Mouse (Mus musculus): Measurements from ENCODE around the gene Asb5.
"Not testable (repeated sequence)": the region's sequence is repeated elsewhere in the genome, so short reads cannot be mapped to it uniquely, and the experiment has no call there.

Gene Asb5

DNA sequence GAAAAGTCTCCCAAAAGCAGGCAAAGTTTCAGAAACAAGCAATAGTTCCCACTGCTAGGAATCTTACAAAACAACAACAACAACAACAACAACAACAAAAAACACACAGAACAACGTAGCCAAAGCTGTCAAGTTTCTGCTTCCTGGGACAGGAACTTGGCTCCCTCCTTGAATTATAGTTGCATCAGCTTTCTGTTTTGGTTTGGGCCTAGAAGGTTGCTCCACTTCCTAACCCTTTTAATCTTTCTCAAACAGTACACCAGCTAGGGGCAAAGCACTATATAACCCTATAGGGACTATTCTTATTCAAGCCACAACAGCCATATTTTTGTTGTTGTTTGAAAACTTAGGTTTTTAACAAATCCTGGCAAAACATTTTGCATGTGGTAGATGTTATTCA is 12.0 kb downstream of the Asb5 start:
- no peak for DNase-seq

DNA sequence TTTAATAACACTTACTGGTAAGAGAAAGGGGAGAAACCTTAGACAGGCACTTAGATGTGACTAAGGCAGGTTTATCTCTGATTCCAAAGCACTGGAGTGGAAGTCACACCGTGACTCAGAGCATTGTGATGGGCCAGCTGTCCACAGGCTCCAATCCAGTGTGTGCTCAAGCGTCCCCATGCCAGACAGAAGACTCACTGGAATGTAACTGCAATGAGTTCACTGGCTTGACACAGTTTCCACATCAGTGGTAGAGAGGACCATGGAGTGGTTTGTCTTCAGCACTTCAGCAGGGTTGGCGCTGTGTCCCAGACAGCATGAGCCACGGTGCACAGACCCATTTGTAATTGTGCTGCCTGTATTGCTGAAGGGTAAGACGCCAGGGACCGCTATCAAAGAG is 19.0 kb downstream of the Asb5 start:
- no peak for DNase-seq

DNA sequence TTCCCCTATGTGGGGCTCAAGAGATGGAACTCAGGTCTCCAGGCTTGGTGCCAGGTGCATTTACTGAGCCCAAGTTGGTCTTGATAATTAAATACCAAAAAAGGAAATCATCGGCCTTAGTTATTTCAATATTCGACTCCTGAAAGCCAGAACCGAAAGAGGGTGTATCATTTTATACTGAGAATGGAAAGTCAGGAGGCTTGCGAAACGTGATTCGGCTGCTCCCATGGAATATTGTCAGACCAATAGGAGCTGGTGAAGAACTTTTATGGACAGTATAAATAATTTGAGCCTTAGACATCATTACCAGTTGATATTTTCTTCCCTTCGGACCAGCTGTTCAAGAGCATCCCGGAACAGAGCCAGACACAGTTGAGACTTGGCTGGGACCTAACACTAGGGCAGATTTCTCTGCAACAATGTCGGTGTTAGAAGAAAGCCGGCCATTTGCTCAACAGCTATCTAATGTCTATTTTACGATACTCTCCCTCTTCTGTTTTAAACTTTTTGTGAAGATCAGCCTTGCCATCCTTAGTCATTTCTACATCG is 20.7 kb downstream of the Asb5 start:
- no peak for DNase-seq

DNA sequence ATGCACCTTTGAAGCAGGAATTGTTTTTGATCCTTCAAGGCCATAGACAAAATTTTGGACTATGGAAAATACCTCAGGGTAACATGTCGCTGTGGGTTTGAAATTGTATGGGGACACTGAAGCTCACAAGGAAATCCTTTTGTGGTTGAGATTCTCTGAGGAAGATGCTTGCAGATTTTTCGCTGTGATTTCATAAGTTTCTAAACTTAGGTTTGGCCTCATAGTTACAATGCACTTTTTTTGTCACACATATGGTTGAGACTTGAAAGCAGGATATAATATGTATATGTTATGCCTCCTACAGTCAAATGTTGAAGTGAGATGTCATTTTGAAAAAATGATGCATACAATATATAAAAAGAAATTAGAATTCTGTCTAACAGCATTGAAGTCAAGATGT is 25.5 kb downstream of the Asb5 start:
- DNase-seq: no peak

DNA sequence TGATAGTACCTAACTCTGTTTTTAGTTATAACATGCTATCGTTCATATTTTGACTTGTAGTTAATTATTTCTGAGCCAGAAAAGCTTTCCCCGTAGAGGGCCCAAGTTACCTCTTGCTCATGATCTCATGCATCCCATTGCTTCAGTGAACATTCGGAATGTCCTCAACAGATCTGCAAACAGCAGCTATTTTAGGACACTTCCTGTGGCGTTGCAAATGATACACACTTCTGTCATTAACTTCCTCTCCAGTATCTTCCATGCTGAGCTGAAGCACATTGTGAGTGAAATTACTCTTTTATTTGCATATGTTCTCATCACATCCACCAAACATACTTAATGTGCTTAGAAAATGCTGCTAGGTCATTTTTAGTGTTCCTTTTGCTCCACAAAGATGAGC is 32.8 kb downstream of the Asb5 start:
- DNase-seq: no peak

DNA sequence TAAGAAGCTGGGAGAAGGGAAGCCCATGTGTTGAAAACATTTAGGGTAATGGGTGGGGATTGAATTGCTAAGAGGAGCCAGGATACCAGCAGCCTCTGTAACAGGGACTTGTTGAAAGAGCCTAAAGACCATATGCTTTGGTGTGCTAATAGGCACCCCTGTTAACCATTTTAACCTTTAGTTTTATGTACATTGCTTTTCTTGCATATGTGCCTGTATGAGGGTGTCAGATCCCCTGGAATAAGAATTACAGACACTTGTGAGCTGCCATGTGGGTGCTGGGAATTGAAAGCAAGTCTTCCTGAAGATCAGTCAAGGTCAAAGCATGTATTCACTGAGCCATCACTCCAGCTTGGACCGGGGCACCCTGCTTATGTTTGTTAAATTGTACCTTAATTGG is 35.8 kb downstream of the Asb5 start:
- DNase-seq: no peak

DNA sequence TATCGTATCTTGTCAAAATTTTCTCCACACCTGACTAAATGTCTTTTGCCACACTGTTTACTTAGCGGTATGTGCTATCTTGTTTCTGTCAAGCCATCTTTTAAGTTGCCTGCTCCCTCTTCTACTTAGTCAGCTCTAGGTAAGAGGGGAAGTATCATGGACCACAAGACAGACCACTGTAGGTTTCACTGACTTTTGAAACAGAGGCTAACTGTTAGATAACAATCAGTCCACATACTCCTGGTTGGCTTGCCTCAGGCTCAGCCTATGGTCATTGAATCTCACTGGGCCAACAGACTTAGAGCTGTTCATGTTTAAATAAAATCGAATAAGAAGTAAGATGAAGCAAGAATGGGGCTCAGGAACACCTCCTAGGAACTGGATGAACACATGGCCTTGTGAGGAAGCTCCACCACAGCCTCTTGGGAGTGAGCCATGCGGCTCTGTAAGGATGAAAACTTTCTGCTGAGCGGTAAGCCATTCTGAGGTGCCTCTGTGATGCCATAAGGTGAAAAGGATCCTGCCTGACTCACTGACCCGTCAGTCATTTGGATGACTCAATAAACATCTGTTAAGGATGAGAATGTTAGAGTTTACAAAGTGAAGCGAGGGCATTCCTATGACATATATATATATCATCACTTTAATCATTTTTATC is 36.4 kb downstream of the Asb5 start:
- no peak for DNase-seq

DNA sequence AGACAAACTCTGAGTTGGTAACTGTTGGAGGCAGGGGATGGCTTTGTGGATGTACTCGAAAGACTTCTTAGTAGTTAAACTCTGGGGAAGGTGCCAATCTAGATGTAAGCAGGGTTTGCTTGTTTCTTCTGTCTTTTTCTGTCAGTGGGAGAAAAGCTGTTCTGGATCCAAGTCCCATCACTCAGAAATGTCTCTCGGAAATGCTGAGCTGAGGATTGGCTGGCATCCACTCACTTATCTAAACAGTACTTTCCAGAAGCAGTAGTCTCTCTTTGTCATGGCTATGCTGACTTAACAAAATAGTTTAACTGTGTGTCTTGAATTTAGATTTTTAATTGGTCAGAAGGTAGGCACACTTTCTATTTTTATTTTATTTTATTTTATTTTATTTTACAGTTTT is 37.8 kb downstream of the Asb5 start:
- DNase-seq: no peak

DNA sequence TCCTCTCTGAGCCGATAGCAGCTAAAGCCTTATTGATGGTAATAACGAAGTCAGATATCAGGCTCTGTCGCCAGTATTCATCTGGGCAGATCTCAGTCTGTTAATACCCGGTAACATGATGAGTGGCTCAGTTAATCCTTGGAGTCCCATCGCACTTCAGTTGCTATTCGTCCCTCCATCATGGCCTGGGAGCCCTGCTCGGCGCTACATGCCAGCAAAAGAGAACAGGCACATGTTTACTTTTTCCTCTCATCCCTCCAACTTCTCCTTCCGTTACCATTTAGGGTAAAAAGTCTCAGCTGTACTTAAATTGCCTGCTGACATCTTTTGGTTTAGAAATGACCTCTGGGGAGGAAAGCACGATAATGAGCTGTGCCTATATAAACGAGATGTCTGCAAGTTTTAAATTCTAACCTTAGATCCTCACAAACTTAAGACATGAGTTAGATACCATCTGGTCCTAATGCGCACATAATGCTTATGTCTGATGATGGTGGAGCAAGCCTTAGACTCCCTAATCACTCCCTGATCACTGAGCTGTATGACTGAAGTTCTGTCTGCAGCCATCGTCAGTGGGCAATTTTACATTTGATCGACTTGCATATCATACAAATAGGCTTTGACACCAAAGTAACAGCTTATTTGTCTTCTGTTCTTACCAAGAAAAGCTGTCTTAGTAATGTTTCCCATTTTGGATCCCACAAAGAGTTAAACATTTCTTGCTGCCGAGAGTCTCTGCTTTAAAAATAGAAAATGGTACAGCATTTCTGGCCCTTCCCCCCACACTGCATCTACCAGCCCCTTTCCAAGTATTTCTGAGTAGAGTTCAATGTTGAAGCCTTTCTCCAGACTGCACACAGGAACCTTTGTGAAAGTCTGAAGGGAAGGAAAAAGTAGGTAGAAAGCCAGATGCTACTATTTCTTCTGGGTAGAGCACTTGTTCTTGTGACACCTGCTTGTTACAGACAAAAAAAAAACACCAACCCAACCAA is 41.5 kb downstream of the Asb5 start:
- no peak for DNase-seq

DNA sequence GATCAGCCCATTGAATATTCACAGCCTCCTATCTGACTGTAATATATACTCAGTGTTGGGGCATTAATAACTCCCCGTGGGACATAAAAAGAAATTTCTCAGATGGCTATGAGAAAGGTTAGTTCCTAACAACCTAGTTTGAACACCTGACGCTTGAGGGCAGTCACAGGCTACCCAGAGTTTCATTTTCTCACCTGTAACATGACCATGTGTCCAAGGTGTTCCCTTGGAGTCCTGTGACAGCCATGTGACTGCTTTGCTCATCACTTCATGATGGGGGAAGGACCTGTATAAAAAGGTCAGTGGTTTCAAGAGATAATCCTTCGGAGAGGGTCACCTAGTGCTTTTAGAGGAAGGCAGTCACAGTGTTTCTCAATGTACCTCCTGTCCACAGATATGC is 52.1 kb downstream of the Asb5 start:
- DNase-seq: no peak

DNA sequence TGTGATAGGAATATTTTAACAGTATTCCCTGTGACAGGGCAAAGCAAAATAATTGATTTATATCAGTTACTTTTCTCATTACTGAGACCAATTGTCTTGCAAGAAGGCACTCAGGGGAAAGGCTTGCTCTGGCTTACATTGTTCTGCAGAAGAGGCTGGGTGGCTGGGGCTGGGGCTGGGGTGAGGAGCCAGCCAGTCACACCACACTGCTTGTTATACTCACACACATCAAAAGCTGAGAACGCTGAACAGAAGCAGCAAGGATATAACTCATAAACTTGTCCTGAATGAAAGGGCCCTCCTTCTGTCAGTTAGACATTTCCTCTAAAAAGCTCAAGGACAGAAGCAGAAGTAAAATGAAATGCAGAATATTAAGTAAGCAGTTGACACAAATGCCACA is 53.5 kb downstream of the Asb5 start:
- DNase-seq: no peak

DNA sequence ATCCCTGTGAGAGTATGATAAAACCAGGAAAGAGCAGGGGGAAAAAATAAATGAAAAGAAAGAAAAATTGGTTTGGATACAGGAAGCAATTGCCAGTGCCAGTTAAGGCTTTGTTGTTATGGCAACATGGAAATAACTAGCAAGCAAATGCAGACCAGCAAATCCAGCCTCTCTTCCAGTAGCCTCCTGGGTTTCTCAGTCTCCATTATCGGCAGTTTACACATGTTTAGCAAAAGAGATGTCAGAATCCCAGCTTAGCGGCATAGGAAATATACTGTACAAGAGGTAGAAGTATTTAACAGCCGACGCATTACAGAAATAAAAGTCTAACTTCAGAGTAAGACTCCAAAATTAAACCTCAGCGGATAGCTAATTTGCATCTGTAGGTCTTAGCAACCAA is 65.3 kb downstream of the Asb5 start:
- no peak for DNase-seq

DNA sequence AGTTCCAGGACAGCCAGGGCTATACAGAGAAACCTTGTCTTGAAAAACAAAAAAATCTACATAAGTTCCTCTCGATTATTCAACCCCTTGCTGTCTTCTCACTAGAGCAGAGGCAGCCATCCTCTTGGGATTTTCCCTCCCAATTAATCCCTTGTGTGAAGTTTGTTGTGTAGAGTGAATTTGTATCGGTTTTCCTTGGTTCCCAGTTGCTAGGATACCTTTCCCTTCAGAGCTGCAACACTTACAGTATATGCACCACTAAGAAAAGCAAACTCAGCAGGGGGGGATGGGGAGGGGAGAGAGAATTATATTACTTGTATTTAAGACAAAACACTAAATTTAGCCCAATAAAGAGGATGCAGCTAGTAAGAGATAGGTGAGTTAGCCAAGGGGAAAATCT is 66.7 kb downstream of the Asb5 start:
- no peak for DNase-seq

DNA sequence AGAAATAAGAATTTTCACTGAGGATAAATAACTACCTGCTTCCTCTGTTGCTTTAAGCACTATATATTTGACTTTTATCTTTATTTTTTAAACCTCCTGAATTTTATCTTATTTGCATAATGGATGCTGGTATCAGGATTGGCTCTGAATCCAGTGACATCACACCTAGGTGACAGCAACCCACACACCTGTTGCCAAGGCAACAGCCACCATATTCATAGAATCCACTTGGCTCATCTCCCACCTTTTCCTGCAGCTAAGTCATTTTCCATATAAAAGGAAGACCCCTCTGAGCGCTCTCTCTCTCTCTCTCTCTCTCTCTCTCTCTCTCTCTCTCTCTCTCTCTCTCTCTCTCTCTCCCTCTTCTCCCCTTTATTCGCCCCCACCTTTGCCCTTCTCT is 67.6 kb downstream of the Asb5 start:
- DNase-seq: no peak

DNA sequence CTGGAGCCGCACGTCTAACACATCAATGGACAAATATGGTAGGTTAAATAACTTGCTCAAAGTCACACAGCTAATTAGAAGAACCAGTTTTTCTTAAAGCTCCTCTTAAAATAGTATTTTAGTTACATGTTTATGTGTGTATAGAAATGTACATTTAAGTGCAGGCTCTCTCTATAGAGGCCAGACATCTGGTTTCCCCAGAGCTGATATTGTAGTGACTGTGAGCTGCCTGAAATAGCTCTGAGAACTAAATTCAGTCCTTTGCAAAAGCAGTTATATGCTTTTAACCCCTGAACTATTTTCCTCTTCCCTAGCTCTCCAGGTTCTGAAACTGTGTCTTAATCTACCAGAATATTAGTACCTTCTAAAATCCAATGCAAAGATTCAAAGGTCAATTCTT is 68.0 kb downstream of the Asb5 start:
- no peak for DNase-seq

DNA sequence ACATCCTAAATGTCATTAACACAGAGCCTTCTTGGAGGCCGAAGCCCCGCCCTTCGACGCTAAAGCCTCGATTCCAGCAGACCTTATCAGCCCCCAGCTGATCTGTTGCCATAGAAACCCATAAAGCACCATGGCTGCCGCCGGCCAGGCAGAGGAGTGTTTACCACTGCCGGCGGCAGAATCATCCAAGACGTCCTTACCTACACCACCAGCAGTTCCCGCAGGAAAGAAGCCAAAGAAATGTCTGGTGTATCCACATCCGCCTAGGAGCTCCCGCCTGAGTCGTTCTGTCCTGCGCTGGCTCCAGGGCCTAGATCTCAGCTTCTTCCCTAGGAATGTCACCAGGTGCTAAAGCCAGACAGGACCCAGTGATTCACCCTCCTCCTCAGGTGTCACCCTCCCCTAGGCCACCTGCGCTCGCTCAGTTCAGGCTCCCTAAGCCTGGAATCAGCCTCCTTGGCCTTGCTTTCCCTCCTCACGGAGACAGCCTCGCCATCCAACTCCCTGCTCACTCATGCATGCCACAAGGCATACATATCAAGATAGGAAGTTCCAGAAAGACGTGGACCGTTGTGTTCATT is 71.4 kb downstream of the Asb5 start, which contains the start of gene Spata4:
Gene Spata4 (plus strand): TSS at position 111 of the 581 bp plus-strand sequence.
- DNase-seq: no peak

DNA sequence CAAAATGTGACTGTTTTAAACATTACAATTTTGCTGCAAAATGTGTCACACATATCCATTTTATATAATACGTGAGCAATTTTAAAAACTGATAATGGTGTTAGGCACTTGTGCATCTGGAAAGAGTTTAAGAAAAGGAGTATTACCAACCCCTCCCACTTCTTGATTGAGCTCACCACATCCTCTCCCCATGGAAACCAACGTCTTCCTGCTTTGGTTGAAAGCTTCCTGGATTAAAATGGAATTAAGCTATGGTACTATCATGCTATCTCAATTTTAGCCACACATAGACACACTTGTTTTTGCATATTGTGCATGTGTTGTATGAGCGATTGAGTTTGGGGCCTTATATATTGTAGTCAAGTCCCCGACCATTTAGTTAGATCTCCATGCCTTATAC is 74.1 kb downstream of the Asb5 start:
- no peak for DNase-seq

DNA sequence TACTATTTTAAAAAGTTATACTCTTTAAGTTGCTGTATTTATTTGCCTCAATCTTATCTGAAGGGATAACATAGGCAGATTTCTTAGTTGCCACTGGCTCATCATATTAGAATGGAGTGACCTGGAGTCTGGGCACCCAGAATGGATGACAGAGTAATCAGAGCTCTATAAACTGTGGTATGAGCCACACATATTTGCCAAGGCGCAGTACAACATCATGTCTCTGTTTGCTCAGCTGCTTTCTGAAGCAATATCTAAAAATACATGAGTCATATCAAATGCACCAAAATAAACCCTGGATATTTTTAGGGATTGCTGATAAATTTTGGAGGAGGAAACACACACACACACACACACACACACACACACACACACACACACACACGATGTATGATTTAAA is 80.0 kb downstream of the Asb5 start:
- no peak for DNase-seq

DNA sequence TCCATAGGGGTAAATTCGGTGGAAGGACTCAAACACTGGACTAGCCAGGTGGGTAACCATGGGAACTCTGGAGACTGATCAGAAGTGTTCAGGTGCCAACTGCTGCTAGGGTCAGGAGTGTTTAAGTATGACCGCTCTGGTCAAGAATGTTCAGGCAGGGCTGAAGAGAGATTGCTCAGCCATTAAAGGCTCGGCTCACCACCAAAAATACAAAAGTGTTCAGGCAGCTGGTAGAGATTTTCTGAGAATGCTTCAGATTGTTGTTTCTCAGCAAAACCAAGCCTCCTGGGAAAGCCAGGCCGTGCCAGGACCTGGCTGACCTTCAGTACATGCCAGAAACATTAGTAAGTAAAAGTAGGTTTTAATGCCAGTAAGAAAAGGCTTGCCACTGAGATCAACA is 80.9 kb downstream of the Asb5 start:
- DNase-seq: no peak

DNA sequence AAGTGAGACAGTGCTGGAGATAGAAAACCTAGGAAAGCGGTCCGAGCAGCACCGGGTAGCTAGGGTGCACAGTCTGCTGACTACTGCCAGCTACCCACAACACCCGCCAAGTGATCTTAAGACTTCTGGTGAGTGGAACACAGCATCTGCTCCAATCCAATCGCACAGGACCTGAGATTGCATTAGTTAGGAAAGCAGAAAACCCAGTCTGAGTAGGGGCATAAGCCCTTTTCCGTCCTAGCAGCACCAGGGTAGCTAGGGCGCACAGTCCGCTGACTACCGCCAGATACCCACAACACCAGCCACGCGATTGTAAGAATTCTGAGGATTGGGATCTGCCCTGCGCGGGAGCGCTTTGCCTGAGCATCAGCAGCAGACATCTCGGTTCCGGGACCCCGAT is 87.3 kb downstream of the Asb5 start:
- not testable (repeated sequence) for DNase-seq
